Mouse (Mus musculus) adrenal gland, postnatal 10 days (tissue): ENCODE results near the gene 1500011B03Rik. TPM values are rescaled to one million over a fixed set of nuclear protein-coding genes. Genes with fewer than 3 reads are reported as not detected.

Experiments used
- DNase-seq: peaks from one replicate; pipeline ENCODE4 v3.0.0; 2021; ENCODE audit warnings: mixed read lengths
- total RNA-seq, 2 experiments: library from RNA; stranded (reverse); gene quantifications; 2 replicates each; pipeline ENCODE4 v1.2.3; 2021

The 1500011B03Rik gene
- total RNA-seq, 2 experiments from 2014 or later, result 39.1 to 55.8 TPM

DNA sequence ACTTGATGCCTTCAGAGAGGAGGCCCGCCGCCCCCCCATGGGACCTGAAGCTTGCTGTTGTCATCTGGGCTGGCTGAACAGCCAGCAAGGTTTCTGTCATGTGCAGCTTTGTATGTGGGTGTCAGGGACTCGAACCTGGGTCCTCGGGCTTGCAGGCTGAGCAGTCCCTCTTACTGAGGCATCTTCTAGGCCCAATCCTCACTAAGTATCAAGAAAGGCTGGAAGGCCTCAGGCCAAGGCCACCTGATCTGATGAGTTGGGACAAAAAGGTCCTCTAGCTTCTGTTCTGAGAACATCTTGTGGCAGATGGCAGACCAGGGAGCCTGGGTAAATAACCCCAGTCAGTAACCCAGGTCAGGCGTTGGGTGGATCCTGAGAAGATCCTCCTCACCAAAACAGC, 13.4 kb downstream of the 1500011B03Rik start:
- DNase-seq, result no peak

GRCm38 (mm10) chr5:114809181-114809756, 14.0 kb downstream of the 1500011B03Rik start:
- DNase-seq, result peak; percentile 79

DNA sequence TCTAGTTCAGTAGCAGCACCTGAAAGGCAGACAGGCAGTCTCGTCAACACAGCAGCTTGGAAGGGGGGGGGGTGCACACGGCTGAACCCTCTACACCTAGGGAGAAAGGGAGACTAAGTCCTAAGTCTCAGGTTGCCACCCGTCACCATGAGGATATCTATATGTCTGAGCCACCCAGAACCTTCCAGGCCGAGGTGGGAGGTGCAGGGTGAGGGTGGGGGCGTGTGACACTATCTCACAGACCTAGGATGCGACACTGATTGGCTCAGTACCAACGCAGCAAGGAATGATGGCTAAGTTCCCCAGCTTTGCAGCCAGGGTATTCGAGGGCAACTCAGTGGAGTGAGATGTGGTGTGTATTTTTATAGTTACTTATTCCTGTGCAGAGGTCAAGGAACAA, 14.9 kb downstream of the 1500011B03Rik start:
- no peak for DNase-seq

DNA sequence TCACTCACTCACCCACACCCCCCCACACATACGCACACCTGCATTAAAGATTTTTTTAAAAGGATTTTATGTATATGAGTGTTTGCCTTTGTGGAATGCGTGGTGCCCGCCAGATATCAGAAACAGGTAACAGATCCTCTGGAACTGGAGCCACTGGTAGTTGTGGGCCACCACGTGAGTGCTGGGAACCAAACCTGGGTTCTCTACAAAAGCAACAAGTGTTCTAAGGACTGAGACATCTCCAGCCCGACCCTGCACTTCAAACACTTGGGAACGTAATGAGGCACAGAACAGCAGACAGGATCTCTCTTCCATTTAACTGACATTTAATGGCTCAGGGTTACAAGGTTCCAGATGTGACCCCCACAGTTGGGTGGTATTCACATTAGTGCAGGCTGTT, 15.4 kb downstream of the 1500011B03Rik start:
- no peak for DNase-seq

DNA sequence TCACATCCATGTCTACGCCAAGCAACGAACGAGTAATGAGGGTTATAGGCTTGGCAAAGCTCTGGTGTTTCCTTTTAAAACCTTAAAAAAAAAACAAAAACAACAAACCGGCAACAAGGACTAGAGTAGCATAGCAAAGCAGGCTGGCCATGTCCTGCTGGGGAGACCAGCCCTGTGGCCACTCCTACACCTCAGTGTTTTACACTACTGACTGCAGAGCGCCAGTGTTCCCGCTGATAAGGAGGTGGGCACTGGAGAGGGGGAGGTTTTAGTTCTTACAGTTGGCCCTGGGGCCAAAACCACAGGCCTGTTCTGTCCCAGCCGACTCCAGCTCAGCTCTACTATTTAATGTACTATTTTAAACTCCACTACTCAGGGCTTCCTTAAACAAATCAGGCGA, 15.8 kb downstream of the 1500011B03Rik start:
- DNase-seq, result no peak

GRCm38 (mm10) chr5:114807063-114807462, 16.2 kb downstream of the 1500011B03Rik start:
- no peak for DNase-seq

DNA sequence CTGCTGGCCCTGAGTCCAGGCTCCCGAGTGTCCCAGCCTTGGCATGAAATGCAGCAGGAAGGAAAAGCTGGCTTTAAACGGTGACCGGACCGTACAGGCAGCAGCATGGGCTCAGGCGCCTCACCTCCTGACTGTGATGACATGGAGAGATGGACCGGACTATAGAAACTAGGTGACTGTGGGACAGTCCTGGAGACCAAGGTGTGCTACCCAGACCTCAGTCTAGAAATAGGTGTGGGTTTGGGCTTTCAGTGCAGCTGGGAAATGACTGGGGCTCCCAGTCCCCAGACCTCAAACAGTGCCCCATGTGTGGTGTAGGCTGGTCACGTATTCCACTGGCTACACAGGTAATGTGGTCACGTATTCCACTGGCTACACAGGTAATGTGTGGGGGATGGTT, 16.6 kb downstream of the 1500011B03Rik start:
- no peak for DNase-seq

- no peak for DNase-seq
Measured at GRCm38 (mm10) chr5:114805436-114806350, 17.6 kb downstream of the 1500011B03Rik start.

- peak; percentile 71 for DNase-seq
Measured at GRCm38 (mm10) chr5:114804958-114805357, 18.3 kb downstream of the 1500011B03Rik start.

DNA sequence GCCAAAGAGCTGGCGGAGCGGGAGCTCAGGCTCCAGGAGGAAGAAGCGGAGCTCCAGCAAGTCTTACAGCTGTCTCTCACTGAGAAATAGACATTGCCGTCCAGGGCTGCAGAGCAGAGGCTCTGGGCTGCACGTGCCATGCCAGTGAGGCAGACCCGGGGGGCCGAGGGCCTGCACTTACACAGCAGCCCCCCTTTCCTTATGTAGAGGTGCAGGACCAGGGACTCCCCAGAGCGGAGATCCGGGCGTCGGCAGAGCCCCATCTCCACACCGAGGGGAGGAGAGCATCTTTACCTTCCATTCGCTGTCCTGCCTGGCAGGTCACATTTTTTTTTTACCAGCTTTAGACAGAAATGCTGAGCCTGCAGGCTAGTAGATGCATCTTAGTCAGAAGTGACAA, 18.9 kb downstream of the 1500011B03Rik start:
- DNase-seq, result no peak

DNA sequence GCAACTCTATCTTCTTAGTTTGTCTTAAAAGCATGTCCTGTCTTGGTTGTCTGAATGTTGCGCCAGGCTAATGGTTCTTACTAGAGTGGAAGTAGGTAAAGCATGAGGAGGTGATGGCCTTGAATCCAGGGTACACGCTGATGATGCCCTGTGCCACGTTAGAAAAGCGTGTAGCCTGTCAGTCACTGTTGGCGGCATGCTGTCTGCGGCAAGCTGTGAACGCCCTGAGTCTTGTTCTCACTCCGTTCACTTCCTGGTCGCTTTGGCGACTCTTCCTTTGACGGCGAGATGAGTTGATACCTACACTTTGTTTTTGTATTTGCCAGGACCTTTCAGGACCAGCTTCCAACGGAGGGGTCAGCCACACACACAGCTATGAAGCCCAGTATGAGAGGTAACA, 20.0 kb downstream of the 1500011B03Rik start:
- no peak for DNase-seq

DNA sequence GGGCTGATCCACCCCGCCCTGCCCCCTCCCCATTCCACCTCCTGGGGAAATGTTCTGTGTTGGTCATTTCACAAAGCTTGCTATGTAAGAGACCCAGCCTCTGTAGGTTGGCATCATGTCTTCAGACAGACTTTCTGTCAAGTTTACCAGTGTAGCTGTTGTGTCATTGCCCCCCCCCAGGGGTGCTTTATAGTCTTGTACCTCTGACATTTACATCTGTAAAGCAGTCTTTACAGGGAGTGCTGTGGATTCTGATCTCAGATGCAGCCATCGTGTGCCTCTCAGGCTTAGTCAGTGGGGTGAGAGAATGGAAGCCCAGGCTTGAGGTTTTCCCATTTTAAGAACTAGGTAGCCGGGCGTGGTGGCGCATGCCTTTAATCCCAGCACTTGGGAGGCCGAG, 21.4 kb downstream of the 1500011B03Rik start:
- DNase-seq, result no peak

DNA sequence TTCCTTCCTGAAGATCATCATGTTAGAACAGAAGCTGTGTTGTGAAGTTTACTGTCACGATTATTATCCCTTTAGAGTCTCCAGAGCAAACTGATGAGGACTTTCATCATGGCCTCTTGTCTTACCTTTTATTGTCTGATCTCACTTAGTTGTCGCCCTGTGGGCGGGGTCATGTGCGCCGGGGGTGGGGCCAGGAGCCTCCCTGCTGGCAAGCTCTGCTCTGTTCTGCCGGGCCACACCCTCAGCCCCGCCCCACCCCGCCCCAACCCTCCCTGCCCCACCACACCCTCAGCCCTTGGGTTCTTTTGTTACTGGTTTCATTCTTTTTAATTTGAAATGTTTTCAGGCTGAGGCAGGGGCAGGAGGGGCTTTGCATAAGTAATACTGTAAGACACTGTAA, 22.2 kb downstream of the 1500011B03Rik start:
- DNase-seq, result peak; percentile 48

- no peak for DNase-seq
Measured at GRCm38 (mm10) chr5:114799848-114800247, 23.4 kb downstream of the 1500011B03Rik start.

DNA sequence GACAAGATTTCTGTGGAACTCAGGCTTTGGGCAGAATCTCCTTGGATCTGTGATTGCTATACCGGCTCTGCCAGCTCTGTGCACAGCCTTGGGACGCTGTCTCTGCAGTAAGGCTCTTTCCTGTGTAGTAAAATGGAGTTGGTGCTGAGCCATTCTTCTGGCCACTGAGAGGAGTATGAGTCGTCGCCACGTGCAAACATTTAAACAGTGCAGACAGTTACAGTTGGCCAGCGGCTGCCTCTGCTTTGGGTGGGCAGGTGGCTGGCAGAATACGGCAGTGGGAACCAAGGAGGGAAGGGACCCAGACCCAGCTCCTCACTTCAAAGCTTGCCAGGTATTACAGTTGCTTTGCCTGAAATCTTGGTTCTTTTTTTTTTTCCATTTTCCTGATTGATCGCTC, 26.0 kb downstream of the 1500011B03Rik start:
- DNase-seq, result no peak

DNA sequence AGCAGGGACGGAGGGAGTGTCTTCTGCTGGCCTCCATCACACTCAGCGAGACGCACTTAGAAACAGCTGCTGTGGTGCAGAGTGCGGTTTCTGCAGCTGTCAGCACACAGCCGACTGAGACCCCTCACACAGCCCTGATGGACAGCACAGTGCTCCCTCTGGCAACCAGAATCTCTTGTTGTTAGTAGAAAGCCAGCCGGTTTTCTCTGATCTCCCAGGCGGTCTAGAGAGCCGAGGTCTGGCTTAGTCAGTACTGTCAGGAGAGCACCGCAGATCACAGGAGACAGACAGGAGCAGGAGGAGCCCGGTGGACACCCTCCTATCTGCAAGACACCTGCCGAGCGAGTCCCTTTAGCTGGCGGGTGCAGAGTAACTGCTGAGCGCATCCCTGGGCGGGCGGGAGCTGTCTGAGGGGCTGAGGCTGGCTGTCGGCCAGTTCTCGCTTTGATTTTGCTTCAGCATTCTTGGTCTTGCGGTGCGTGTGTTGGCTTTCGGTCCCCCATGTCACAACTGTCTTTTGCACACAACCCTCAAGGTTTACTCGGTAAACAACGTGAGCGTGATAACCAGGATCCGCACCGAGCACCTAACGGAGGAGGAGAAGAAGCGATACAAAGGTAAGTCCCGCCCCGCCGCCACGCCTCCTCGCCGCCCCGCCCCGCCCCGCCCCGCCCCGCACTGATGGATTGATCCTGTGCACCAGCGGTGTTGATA, 26.8 kb downstream of the 1500011B03Rik start:
- DNase-seq, result no peak

- no peak for DNase-seq
Measured at GRCm38 (mm10) chr5:114795653-114796052, 27.6 kb downstream of the 1500011B03Rik start.

- DNase-seq, result peak; percentile 63
Measured at GRCm38 (mm10) chr5:114795231-114795630, 28.0 kb downstream of the 1500011B03Rik start.

DNA sequence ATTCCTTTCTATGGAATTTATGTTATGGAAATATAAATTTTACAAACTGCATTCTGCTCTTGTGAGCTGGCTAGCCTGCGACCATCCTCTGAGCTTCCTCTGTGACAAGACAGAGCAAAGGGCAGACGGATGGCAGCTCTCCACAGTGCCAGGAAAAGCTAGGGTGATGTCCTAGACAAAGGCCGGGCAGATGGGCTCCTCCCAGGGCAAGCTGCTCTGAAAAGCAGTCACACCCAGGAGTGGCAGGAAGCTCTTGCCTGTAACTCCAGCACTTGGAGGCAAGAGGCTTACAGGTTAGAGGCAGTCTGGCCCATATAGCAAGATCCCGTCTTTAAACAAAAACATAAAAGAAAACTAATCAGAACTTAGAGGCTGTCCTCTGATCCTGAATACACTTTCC, 28.7 kb downstream of the 1500011B03Rik start:
- DNase-seq, result no peak

DNA sequence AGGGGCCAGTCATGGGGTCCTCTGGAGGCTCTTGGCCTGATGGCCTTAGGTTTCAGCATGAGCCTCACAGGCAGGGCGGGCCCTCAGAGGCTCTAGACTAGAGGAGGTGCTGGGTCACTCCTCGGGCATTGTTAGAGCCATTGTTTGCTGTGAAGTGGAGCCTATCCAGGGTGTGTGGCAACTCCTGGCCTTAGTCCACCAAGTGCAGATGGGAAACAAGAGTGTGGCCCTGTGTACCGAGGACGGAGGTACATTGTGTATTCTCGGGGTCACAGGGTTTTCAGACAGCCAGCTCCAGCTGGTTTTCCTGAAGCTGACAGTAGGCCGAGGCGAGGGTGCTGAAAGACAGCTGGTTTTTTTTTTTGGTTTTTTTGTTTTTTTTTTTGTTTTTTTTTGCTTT, 30.0 kb downstream of the 1500011B03Rik start:
- DNase-seq, result peak; percentile 51

- DNase-seq, result peak; percentile 52
Measured at GRCm38 (mm10) chr5:114785196-114785595, 38.1 kb downstream of the 1500011B03Rik start.

DNA sequence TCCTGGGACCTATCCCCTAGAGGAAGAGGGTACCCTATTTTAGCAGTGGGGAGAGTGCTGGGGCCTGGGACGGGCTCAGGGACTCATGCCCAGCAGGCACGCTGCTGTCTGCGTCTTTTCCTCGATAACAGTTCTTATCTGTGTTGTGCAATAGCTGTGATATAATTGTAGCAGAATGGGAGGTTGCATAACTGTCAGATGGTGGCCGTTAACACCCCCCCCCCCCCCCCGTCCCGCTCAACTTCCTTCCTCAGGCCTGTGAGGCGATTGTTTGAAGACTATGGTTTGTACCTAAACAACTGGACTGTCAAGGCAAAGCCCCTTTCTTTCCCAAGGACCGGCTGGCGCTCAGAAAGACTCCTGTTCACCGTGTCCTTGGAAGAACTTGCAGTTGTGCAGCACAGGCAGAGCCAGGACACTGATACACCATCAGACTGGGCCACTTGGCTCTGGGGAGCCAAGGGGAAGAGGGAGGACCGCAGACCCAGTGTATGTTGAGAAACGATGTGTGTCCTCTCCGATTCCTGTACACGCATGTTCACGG, 38.6 kb downstream of the 1500011B03Rik start:
- DNase-seq, result peak; percentile 56
